Mouse (Mus musculus): ENCODE measurements around the gene Kdelc2.

Gene Kdelc2

DNA sequence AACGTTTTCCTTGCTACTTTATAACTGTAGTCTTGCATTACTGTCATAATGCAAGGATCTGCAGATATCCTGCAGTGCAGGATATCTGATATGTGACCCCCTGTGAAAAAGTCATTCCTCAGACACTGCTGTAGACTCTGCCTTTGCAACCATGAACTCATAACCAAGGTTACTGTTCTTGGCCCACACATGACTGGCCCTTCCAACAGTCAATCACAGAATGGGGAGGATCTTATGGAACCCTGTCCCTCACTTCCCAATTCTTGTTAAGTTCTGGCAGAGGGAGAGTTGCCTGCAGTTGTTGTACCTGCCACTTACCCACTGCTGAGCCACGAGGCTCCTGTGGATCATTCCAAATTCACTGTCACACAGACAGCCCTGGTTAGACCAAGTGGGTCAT is 3.6 kb downstream of the Kdelc2 start:
- DNase-seq (ENCODE audit: low read depth), result no peak

DNA sequence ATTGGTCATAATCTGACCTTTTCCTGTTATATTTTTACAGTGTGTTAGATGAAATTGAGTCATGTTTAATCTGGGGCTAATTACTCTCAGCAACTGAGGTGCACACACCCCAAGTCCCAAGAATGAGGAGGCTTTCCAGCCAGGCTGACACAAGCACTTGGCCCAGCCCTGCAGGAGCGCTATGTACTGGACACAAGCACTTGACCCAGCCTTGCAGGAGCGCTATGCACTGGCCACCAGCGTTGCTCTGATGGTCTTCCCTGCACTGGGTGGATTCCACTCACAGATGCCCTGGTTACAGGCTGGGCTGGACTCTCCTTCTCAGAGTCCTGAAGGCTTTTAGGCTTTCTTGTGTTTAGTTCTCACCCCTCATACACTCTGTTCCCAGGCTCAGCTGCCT is 5.3 kb downstream of the Kdelc2 start:
- no peak for DNase-seq (ENCODE audit: low read depth)

GRCm38 (mm10) chr9:53390136-53390535 is 6.3 kb downstream of the Kdelc2 start:
- no peak for DNase-seq (ENCODE audit: low read depth)

DNA sequence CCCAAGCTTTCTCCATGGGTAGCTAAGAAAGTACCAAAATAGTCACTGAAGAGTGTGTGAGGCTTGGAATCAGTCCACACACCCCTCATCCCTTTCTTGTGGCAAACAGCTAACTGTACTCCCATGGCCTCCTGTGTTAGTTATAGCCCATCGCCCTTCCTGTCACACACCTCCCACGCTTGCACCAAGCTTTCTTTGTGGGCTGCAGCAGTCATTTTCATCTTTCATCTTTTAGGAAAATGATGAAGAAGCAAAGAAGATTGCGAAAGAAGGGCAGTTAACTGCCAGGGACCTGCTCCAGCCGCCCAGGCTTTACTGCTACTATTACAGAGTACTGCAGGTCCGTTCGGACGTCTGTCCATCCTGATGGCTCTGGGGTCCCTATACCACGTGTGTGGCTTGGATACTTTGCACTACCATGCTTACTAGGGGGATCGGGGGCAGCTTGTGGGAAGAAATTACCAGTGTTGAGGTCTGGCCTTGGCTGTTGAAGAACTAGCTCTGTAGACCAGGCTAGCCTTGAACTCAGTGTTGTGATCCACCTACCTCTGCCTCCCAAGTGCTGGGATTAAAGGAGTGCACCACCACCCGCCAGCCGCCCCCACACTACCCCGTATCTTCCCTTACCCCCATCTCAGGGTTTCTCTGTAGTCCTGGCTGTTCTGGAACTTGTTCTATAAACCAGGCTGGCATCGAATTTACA is 14.0 kb downstream of the Kdelc2 start:
- no peak for DNase-seq (ENCODE audit: low read depth)

- peak; percentile 80 for DNase-seq (ENCODE audit: low read depth)
These were observed 14.5 kb downstream of the Kdelc2 start for GRCm38 (mm10) chr9:53398388-53398700.

GRCm38 (mm10) chr9:53399537-53399936 is 15.7 kb downstream of the Kdelc2 start:
- DNase-seq (ENCODE audit: low read depth), result no peak

DNA sequence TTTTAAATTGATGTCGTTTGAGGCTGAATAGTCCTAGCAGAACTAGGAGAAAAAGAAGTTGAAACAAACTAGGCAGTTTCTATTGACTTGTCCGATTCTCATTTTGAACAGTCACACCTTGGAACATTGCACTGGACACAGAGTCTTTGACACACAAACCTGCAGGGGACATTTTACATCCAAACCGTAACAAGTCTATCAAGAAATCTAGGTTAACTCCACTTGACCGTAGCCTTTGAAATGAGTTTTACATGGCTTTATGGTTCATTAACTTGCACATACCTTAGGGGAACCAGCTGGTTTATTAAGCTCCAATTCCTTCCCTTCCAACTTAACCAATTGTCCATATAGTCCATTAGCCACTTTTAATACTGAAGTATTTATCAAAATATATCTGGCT is 16.9 kb downstream of the Kdelc2 start:
- DNase-seq (ENCODE audit: low read depth), result no peak

- DNase-seq (ENCODE audit: low read depth), result no peak
These were observed 17.3 kb downstream of the Kdelc2 start for GRCm38 (mm10) chr9:53401146-53401545.

DNA sequence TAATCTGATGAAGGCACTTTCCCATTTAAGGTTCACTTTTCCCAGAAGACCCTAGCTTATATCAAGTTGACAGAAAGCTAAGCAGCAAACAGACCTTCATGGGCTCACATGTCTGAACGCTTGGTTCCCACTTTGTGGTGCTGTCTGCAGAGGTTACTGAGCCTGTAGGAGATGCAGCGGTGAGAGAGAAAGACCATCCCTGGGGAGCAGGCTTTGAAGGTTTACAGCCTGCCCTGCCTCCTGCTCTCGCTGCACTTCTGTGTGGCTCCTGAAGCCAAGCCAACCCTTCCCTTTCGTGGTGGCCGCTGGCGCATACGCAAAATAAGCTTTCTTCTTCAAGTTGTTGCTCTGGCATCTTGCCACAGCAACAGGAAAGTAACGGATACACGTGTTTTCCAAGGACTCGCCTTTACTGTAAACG is 18.5 kb downstream of the Kdelc2 start, which contains the start of gene 4930550C14Rik:
Gene 4930550C14Rik, plus strand, starts transcription at position 35 of the 421 bp plus-strand sequence.
- peak; percentile 22 for DNase-seq (ENCODE audit: low read depth)

- no peak for DNase-seq (ENCODE audit: low read depth)
These were observed 19.2 kb downstream of the Kdelc2 start for GRCm38 (mm10) chr9:53402991-53403390.

DNA sequence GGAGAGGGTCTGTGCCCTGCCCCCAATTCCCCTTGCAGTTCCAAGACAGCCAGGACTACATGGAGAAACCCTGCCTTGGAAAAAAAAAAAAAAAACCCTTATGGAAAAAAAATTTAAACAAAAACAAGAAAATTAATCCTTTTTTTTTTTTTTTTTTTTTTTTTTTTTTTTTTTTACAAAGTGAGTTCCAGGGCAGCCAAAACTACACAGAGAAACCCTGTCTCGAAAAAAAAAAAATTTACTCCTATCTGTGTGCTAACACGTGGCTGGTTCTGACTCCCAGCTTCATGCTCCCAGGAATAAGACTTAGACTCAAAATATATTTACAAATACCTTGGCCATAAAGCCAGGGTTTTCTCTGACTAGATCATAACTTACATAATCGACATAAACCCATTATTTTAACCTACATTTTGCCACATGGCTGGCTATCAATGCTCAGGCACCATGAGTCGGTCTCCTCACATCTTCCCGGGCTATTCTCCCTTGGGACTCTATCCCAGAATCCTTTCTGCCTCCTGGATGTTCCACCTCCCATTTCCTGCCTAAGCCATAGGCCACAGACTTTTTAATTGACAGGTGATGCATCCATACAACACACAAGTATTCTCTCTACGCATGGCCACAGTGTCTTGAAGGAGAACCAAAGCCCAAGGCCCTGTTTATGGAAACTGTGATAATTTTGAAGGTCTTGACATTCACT is 20.4 kb downstream of the Kdelc2 start:
- DNase-seq (ENCODE audit: low read depth), result peak; percentile 59

DNA sequence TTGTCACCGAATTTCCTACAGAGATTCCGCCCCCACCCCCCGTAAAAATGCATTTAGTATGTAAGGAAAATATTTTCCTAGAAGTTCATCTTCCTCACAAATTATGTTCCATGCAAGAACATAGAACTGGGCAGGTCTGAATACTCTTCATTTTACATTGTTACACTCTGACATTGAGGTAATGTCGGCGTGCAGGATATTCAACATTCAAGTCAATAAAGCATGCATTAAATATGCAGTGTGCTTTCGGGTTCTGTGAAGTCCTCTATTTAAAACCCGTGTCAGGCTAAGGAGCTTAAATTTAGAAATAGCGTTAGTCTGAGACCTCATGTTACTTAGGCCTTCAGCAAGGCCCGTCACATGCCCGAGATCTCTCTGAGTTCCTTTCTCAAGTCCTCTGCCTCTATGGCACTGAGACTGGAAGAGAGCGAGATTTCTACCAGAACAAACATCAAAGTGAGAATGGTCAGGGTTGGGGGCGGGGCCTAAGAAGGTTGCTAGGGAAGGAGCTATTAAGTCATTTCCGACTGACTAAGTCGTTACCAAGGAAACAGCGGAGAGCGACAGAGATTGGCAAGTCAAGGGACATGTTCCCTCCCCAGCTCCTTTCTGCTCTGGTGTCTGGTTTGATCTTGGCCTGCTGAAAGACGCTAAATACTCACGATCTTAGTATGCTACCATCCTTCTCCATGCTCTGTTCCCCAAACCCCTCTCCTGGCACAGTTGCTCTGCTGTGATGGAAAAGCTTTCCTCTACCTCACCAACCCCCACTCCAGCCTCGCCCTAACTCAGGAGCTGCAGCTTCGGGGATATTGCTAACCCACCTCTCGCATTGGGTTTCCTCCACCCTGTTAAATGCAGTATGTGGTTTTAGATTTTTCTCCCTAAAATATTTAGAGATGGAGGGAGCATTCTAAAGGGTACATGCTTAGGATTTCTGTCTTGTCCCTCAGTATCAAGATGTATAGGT is 21.2 kb downstream of the Kdelc2 start:
- DNase-seq (ENCODE audit: low read depth), result peak; percentile 81

DNA sequence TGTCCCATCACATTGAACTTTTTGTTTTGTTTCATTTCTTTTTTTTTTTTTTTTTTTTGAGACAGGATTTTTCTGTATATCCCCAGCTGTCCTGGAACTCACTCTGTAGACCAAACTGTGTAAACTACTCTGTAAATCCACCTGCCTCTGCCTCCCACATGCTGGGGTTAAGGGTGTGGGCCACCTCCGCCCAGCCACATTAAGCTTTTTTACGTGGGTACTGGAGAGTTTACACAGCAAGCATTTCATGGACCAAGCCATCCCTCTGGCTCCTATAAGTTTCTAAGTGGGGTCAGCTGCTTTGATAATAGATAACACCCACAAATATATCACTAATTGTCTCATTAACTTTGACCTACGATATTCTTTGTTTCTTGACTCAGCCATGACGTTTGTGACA is 24.7 kb downstream of the Kdelc2 start:
- no peak for DNase-seq (ENCODE audit: low read depth)

DNA sequence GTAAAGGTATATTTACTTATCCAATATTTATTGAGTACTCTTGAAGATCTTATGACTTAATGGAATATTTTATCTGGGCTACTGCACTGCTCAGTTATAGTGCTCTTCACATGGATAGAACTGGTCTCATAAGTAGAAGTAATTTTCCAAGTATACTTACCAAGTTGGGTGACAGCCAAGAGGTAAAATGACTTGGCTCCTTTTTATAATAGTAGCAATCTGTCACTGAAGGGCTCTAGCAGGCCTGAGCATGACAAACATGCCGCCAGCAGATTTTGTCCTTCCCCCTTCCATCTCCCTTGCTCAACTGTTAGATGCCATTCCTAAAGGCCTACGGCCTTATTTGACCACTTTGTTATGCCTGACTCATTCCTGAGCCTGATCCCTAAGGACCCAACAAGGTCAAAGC is 25.1 kb downstream of the Kdelc2 start:
- peak; percentile 68 for DNase-seq (ENCODE audit: low read depth)

DNA sequence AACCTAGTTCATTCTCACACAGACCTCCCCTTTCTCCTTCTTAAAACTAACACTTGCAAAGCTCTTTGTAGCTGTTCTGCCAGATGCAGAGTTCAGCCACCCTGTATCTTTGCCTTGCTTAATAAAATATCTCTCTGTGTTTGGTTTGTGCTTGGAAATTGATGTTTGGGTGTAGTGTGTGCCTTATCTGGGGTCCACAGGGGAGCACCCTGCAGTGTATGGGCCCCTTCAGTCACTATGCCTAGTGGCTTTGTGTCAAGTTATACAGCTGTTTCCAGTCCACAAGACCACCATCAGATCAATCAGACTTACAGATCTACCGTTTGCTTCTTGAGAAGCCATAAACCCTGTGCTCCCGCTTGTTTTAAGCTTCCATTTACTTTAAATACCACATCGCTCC is 25.6 kb downstream of the Kdelc2 start:
- DNase-seq (ENCODE audit: low read depth), result no peak

DNA sequence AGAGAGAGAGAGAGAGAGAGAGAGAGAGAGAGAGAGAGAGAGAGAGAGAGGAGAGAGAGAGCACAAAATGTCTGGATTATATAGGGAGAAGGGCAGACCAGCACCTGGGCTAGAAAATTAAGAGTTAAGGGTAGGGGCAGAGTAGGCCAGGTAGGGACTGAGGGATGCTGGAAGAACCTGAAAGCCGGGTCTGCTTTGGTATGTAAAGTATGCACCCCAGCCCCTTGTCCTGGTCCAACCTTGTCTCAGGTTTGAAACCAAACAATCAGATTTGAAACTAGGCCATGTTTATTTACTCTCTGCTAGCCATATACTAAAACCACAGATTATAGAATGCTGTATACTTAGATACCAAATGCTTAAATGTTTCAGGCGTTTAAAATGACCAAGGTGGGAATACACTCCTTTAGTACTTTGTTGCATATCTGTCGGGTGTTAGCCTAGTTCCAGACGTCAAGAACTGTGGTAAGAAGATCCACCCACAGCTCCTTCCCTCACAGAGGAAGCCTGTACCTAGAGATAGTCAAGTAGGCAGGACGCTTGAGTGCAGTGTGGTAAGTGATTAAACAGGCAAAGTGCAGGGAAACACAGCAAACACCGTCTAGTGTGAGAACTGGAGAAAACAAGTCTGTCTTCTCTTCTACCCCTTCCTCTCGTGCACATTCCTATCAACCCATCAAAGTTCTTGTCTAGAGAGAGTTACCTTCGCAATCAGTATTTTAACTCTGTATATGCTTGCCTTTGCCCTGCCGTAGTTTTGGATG is 38.5 kb downstream of the Kdelc2 start:
- DNase-seq (ENCODE audit: low read depth), result no peak

GRCm38 (mm10) chr9:53426726-53427125 is 42.9 kb downstream of the Kdelc2 start:
- no peak for DNase-seq (ENCODE audit: low read depth)

DNA sequence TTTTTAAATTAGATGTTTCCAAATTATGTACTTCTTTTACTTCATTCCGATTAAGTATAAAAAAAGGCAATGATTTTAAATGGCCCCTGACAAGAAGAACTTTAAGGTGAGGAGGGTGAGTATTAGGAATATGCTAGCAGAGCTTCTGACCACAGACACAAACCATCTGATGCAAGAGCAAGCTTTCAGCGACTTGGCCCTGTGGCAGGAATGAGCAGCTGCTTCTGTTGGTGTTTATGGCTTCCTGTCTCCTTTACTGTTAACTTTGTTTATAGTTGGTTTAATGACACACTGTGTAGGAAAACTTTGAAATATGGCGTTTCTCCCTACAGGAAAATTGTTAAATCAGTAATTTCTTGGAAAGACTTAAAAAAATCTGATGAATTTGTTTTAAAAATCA is 43.8 kb downstream of the Kdelc2 start:
- DNase-seq (ENCODE audit: low read depth), result no peak

- no peak for DNase-seq (ENCODE audit: low read depth)
These were observed 52.2 kb downstream of the Kdelc2 start for GRCm38 (mm10) chr9:53435830-53436570.

GRCm38 (mm10) chr9:53450609-53451008 is 66.8 kb downstream of the Kdelc2 start:
- no peak for DNase-seq (ENCODE audit: low read depth)

Data from NIH3T3 (cell line).